Comparison of ENCODE assay signal across 10 mouse cellular contexts in genomic region chr15:79194048-79194447, GRCm38 (mm10). TPM values are rescaled to one million over a fixed set of nuclear protein-coding genes. Genes with fewer than 3 reads are reported as not detected.
A peak's percentile ranks its signal among the peaks of the same experiment; 100 is the strongest.
DNase-seq lines count a peak whose midpoint lies in the region; ATAC-seq and TF ChIP-seq lines count a peak whose summit lies in the region.
"Had no signal": no experiment of that assay in that cellular context is flagged by ENCODE, and none has a peak within 500 bp of the region (broad histone marks: within the 10 kb centered on the region; RNA-seq: fewer than 3 reads in every experiment).

No protein-coding gene starts in this region.

- 77% methylated on average over 9 of the region's 9 CpGs for WGBS in forebrain, postnatal 0 days
- WGBS in midbrain, embryonic 12.5 days = 84% methylated on average over 9 of the region's 9 CpGs

- TF ChIP-seq EP300 in MEL (IDR thresholded peaks at IDR 0.05; ENCODE audit: low read depth in 1 of 2, low read length in 2 of 2) = peak; percentile 50 to 51; a peak in 3 of 4 replicates

- TF ChIP-seq POLR2A in MEL (IDR thresholded peaks at IDR 0.05; ENCODE audit: control insufficient read depth in 1 of 2, insufficient read depth in 1 of 2, low read depth in 1 of 2, low read length in 2 of 2, poor library complexity in 1 of 2) = no peak; a peak in 1 of 4 replicates

- no peaks in the 10 kb centered on the region for H3K79me2 ChIP-seq in MEL (ENCODE audit: control insufficient read depth, insufficient read depth, low read length, poor library complexity)

- TF ChIP-seq CTCF in gastrocnemius, adult 2 months (IDR thresholded peaks at IDR 0.05) = no peak
- no peak for TF ChIP-seq CTCF in MEL (IDR thresholded peaks at IDR 0.05 in 2 of 3, conservative IDR thresholded peaks at IDR 0.05 in 1 of 3; ENCODE audit: control insufficient read depth in 1 of 3, insufficient read depth in 1 of 3, low read depth in 2 of 3, low read length in 3 of 3, poor library complexity in 1 of 3, severe bottlenecking in 1 of 3)
- no peak for TF ChIP-seq CTCF in forebrain, postnatal 0 days (IDR thresholded peaks at IDR 0.05; ENCODE audit: low read depth)

- intact Hi-C loops in gastrocnemius, adult 2 months (cut with DNase I) = no loop called here

- H3K4me3 ChIP-seq in gastrocnemius, adult 2 months = no peak overlapping the region
- no peak overlapping the region; a peak in 1 of 4 replicates for H3K4me3 ChIP-seq in MEL (ENCODE audit: control insufficient read depth in 1 of 2, insufficient read depth in 1 of 2, low read depth in 2 of 2, low read length in 2 of 2)
- no peak overlapping the region for H3K4me3 ChIP-seq in forebrain, postnatal 0 days (ENCODE audit: low read depth, low read length)
- H3K4me3 ChIP-seq in midbrain, embryonic 12.5 days = no peak overlapping the region

- H3K36me3 ChIP-seq in MEL (ENCODE audit: control insufficient read depth in 1 of 2, insufficient read depth in 2 of 2, low read length in 2 of 2) = peaks cover 0 to 11% of the 10 kb centered on the region in 2 experiments; a peak in 2 of 4 replicates
- H3K36me3 ChIP-seq in forebrain, postnatal 0 days (ENCODE audit: insufficient read depth) = no peaks in the 10 kb centered on the region
- H3K36me3 ChIP-seq in midbrain, embryonic 12.5 days = no peaks in the 10 kb centered on the region

- H3K9me3 ChIP-seq in MEL (replicated peaks; ENCODE audit: insufficient read depth, low read length) = no peaks in the 10 kb centered on the region
- H3K9me3 ChIP-seq in forebrain, postnatal 0 days (ENCODE audit: low read length) = no peaks in the 10 kb centered on the region
- H3K9me3 ChIP-seq in midbrain, embryonic 12.5 days = no peaks in the 10 kb centered on the region

- H3K27ac ChIP-seq in gastrocnemius, adult 2 months = peak overlapping the region; percentile 68
- H3K27ac ChIP-seq in MEL (ENCODE audit: control insufficient read depth, low read depth, low read length) = peak overlapping the region; percentile 75
- peak overlapping the region; percentile 86 for H3K27ac ChIP-seq in forebrain, postnatal 0 days (ENCODE audit: low read depth, low read length)
- H3K27ac ChIP-seq in midbrain, embryonic 12.5 days (replicated peaks) = peak overlapping the region; percentile 94

- no peak for DNase-seq in gastrocnemius, adult 2 months
- DNase-seq in gastrocnemius, postnatal 4 days (ENCODE audit: low spot score in 2 of 2) = no peak
- peak; percentile 84 for DNase-seq in MEL (ENCODE audit: low read depth, low spot score)
- no peak for DNase-seq in forebrain, postnatal 0 days
- DNase-seq in natural killer cell, adult 2 months (ENCODE audit: low spot score in 2 of 2) = no peak
- no peak for DNase-seq in lung, postnatal 10 days
- DNase-seq: liver; right cerebral cortex, postnatal 25 days had no signal

- H3K4me2 ChIP-seq in forebrain, postnatal 0 days (ENCODE audit: low read depth) = 0 out of 2 replicates have a peak overlapping the region, but pooled peaks have one; percentile 40
- H3K4me2 ChIP-seq in midbrain, embryonic 12.5 days (replicated peaks) = peak overlapping the region; percentile 36; the same call in 1 of the 2 replicates

- H3K27me3 ChIP-seq in MEL (ENCODE audit: control insufficient read depth in 1 of 2, insufficient read depth in 2 of 2, low read length in 2 of 2) = no peaks in the 10 kb centered on the region
- H3K27me3 ChIP-seq in forebrain, postnatal 0 days (ENCODE audit: insufficient read depth, low read length) = no peaks in the 10 kb centered on the region
- peaks cover 6% of the 10 kb centered on the region; the same call in 1 of the 2 replicates for H3K27me3 ChIP-seq in midbrain, embryonic 12.5 days

- H3K9ac ChIP-seq in MEL (ENCODE audit: control insufficient read depth, low read depth, low read length, poor library complexity, severe bottlenecking) = peak overlapping the region; percentile 65
- 0 out of 2 replicates have a peak overlapping the region, but pooled peaks have one; percentile 40 for H3K9ac ChIP-seq in forebrain, postnatal 0 days
- no peak overlapping the region; the same call in 1 of the 2 replicates for H3K9ac ChIP-seq in midbrain, embryonic 12.5 days (replicated peaks)

- no peak for ATAC-seq in forebrain, postnatal 0 days
- no peak for ATAC-seq in midbrain, embryonic 12.5 days (ENCODE audit: low FRiP score, low read depth)
- ATAC-seq in CD4-positive, CD25-positive, alpha-beta regulatory T cell, adult 4 months = no peak

- H3K4me1 ChIP-seq in MEL (ENCODE audit: control insufficient read depth in 1 of 2, insufficient read depth in 2 of 2, low read length in 2 of 2) = peaks cover 8 to 14% of the 10 kb centered on the region in 2 experiments
- peaks cover 13% of the 10 kb centered on the region for H3K4me1 ChIP-seq in forebrain, postnatal 0 days (ENCODE audit: insufficient read depth)
- H3K4me1 ChIP-seq in midbrain, embryonic 12.5 days = peaks cover 32% of the 10 kb centered on the region

- no peak for TF ChIP-seq RAD21 in MEL (IDR thresholded peaks at IDR 0.05; ENCODE audit: low read depth, low read length)

TF ChIP-seq in MEL, 35 proteins besides CTCF, POLR2A, EP300 and RAD21 (continues in another document):
- TF ChIP-seq ZC3H11A (IDR thresholded peaks at IDR 0.05; ENCODE audit: low read depth, low read length) = 0 out of 2 replicates have a peak, but pooled peaks have one; percentile 20
- no peak for TF ChIP-seq CHD1 (IDR thresholded peaks at IDR 0.05; ENCODE audit: low read depth, low read length)
- peak; percentile 91 for TF ChIP-seq BHLHE40 (IDR thresholded peaks at IDR 0.05; ENCODE audit: borderline replicate concordance, low read depth, low read length)
- no peak for TF ChIP-seq MXI1 (IDR thresholded peaks at IDR 0.05; ENCODE audit: low read depth, low read length)
- peak; percentile 42; the same call in 1 of the 2 replicates for TF ChIP-seq ETS1 (IDR thresholded peaks at IDR 0.05; ENCODE audit: low read depth, low read length)
- peak; percentile 71 for TF ChIP-seq TAL1 (IDR thresholded peaks at IDR 0.05; ENCODE audit: low read length)

RNA-seq across cellular contexts. Expression of gene Sox10, which starts 29.0 kb away (rescaled TPM):
- under 1 TPM; 0.71 to 0.81 TPM for total RNA-seq in gastrocnemius, adult 2 months (2021)
- 10 to 100 TPM; 11.6 to 13.7 TPM for total RNA-seq in gastrocnemius, postnatal 4 days (2021)
- total RNA-seq in MEL (2012; rRNA removed) = not detected in 2 replicates
- polyA plus RNA-seq in MEL (2012; ENCODE audit: insufficient read depth in 1 of 2, insufficient read length in 2 of 2, low read depth in 1 of 2, low replicate concordance in 2 of 2, missing spikeins in 1 of 2) = not detected
- 7.4 and 8.3 TPM in 2 replicates for total RNA-seq in forebrain, postnatal 0 days (2014; rRNA removed)
- polyA plus RNA-seq in forebrain, postnatal 0 days (2015; fragmentation: Nextera tagmentation; extraction: Ambion mirVana) = 4.8 and 6.3 TPM in 2 replicates
- polyA plus RNA-seq in midbrain, embryonic 12.5 days (2016; fragmentation: Nextera tagmentation; extraction: Ambion mirVana) = 0.48 and 1.2 TPM in 2 replicates
- polyA plus RNA-seq in CD4-positive, CD25-positive, alpha-beta regulatory T cell, adult 4 months (2017; shearing (Covaris generic)) = not detected

RNA-seq across cellular contexts. Expression of gene Pick1, which starts 34.9 kb away (rescaled TPM):
- 10 to 100 TPM; 33.6 to 35.0 TPM for total RNA-seq in gastrocnemius, adult 2 months (2021)
- total RNA-seq in gastrocnemius, postnatal 4 days (2021) = 10 to 100 TPM; 21.9 to 24.2 TPM
- total RNA-seq in MEL (2012; rRNA removed) = 17.6 and 20.8 TPM in 2 replicates
- polyA plus RNA-seq in MEL (2012; ENCODE audit: insufficient read depth in 1 of 2, insufficient read length in 2 of 2, low read depth in 1 of 2, low replicate concordance in 2 of 2, missing spikeins in 1 of 2) = 10 to 100 TPM in 1 of 2 experiments, not detected in 1; 24.3 TPM
- 76.2 and 84.7 TPM in 2 replicates for total RNA-seq in forebrain, postnatal 0 days (2014; rRNA removed)
- 60.9 and 72.7 TPM in 2 replicates for polyA plus RNA-seq in forebrain, postnatal 0 days (2015; fragmentation: Nextera tagmentation; extraction: Ambion mirVana)
- polyA plus RNA-seq in midbrain, embryonic 12.5 days (2016; fragmentation: Nextera tagmentation; extraction: Ambion mirVana) = 60.5 and 67.8 TPM in 2 replicates
- polyA plus RNA-seq in CD4-positive, CD25-positive, alpha-beta regulatory T cell, adult 4 months (2017; shearing (Covaris generic)) = 10 to 100 TPM in 1 of 2 experiments, 1 to 10 TPM in 1; 6.0 to 10.5 TPM

RNA-seq across cellular contexts. Expression of gene Gm49486, which starts 35.1 kb away (rescaled TPM):
- total RNA-seq in gastrocnemius, adult 2 months (2021) = 1 to 10 TPM in 1 of 2 experiments, under 1 TPM in 1; 0.10 to 1.0 TPM
- total RNA-seq in gastrocnemius, postnatal 4 days (2021) = 1 to 10 TPM; 1.2 TPM
- 0.12 and 0.16 TPM in 2 replicates for total RNA-seq in MEL (2012; rRNA removed)
- polyA plus RNA-seq in MEL (2012; ENCODE audit: insufficient read depth in 1 of 2, insufficient read length in 2 of 2, low read depth in 1 of 2, low replicate concordance in 2 of 2, missing spikeins in 1 of 2) = under 1 TPM in 1 of 2 experiments, not detected in 1; 0.46 TPM
- 2.8 and 4.4 TPM in 2 replicates for total RNA-seq in forebrain, postnatal 0 days (2014; rRNA removed)
- polyA plus RNA-seq in forebrain, postnatal 0 days (2015; fragmentation: Nextera tagmentation; extraction: Ambion mirVana) = 1.1 and 1.2 TPM in 2 replicates
- 0.72 and 0.80 TPM in 2 replicates for polyA plus RNA-seq in midbrain, embryonic 12.5 days (2016; fragmentation: Nextera tagmentation; extraction: Ambion mirVana)
- polyA plus RNA-seq in CD4-positive, CD25-positive, alpha-beta regulatory T cell, adult 4 months (2017; shearing (Covaris generic)) = under 1 TPM in 1 of 2 experiments, not detected in 1; 0.52 TPM

RNA-seq across cellular contexts. Expression of gene 1700088E04Rik, which starts 53.0 kb away (rescaled TPM):
- total RNA-seq in gastrocnemius, adult 2 months (2021) = 1 to 10 TPM; 1.1 to 1.2 TPM
- total RNA-seq in gastrocnemius, postnatal 4 days (2021) = 1 to 10 TPM in 1 of 2 experiments, under 1 TPM in 1; 0.96 to 1.6 TPM
- total RNA-seq in MEL (2012; rRNA removed) = 4.0 and 4.9 TPM in 2 replicates
- 1 to 10 TPM in 1 of 2 experiments, not detected in 1; 9.3 TPM for polyA plus RNA-seq in MEL (2012; ENCODE audit: insufficient read depth in 1 of 2, insufficient read length in 2 of 2, low read depth in 1 of 2, low replicate concordance in 2 of 2, missing spikeins in 1 of 2)
- 11.8 and 15.2 TPM in 2 replicates for total RNA-seq in forebrain, postnatal 0 days (2014; rRNA removed)
- 19.3 and 23.7 TPM in 2 replicates for polyA plus RNA-seq in forebrain, postnatal 0 days (2015; fragmentation: Nextera tagmentation; extraction: Ambion mirVana)
- polyA plus RNA-seq in midbrain, embryonic 12.5 days (2016; fragmentation: Nextera tagmentation; extraction: Ambion mirVana) = 9.7 and 11.9 TPM in 2 replicates
- 10 to 100 TPM in 1 of 2 experiments, 1 to 10 TPM in 1; 4.1 to 10.1 TPM for polyA plus RNA-seq in CD4-positive, CD25-positive, alpha-beta regulatory T cell, adult 4 months (2017; shearing (Covaris generic))

RNA-seq across cellular contexts. Expression of gene Polr2f, which starts 53.2 kb away (rescaled TPM):
- 10 to 100 TPM; 61.0 to 87.7 TPM for total RNA-seq in gastrocnemius, adult 2 months (2021)
- 10 to 100 TPM; 72.2 to 92.4 TPM for total RNA-seq in gastrocnemius, postnatal 4 days (2021)
- total RNA-seq in MEL (2012; rRNA removed) = 362 and 423 TPM in 2 replicates
- polyA plus RNA-seq in MEL (2012; ENCODE audit: insufficient read depth in 1 of 2, insufficient read length in 2 of 2, low read depth in 1 of 2, low replicate concordance in 2 of 2, missing spikeins in 1 of 2) = 100 to 1,000 TPM in 1 of 2 experiments, not detected in 1; 510 TPM
- total RNA-seq in forebrain, postnatal 0 days (2014; rRNA removed) = 48.6 and 111 TPM in 2 replicates
- polyA plus RNA-seq in forebrain, postnatal 0 days (2015; fragmentation: Nextera tagmentation; extraction: Ambion mirVana) = 362 and 414 TPM in 2 replicates
- polyA plus RNA-seq in midbrain, embryonic 12.5 days (2016; fragmentation: Nextera tagmentation; extraction: Ambion mirVana) = 314 and 327 TPM in 2 replicates
- 100 to 1,000 TPM in 1 of 2 experiments, 10 to 100 TPM in 1; 92.3 to 119 TPM for polyA plus RNA-seq in CD4-positive, CD25-positive, alpha-beta regulatory T cell, adult 4 months (2017; shearing (Covaris generic))
